Mouse (Mus musculus) cortical plate, adult 2 months (tissue): Measurements from ENCODE around the gene Setd1b.

ENCODE experiments used
- CTCF ChIP-seq: fragments of 200-500 bp; IDR thresholded peaks from 2 replicates; pipeline ENCODE4 v1.5.1; 2011; ENCODE audit warnings: mild to moderate bottlenecking, control low read depth, low read length; ENCODE audit not compliant: insufficient read depth; ENCODE audit errors: extremely low read depth
- POLR2A ChIP-seq: fragments of 200-500 bp; IDR thresholded peaks from 2 replicates; pipeline ENCODE4 v1.6.1; 2011; ENCODE audit warnings: mild to moderate bottlenecking, low read length, control low read depth; ENCODE audit not compliant: insufficient read depth; ENCODE audit errors: extremely low read depth

DNA sequence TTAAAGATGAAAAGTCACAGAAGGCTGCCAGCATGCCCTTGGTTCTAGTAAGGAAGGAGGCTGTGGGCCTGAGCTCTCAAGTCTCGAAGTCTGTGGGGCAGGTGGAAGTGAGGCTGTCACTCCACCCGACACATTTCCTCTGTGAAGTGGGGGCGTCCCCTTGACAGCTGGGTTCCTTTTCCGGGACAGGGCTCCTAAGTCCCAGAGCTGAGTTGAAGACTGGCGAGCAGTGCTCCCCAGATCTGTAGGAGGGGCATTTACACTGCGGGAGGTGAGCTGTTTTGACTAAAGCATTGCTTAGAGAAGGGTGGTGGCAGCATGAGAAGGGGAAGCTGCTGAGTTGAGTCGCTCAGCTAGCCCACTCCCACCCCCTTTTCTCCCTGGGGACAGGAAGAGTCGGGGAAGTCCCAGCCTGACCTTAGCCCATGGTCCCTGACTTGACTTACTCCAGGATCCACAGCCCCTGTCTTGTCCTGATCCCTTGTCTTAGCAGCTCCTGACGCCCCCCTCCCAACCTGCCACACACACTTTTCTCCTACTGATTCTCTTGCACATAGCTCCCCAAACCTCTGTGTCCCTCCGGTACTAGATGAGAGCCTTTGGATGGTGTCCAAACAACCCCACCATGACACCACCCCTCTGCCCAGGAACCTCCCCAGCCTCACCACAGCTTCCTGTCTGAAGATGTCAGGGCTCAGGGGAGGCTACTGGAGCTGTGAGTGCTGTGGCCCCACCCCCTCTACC is 13.4 kb upstream of the Setd1b start:
- TF ChIP-seq CTCF (no peak), POLR2A (no peak)
